Mouse (Mus musculus) adrenal gland, adult 8-10 months (tissue): ENCODE results near the gene Mst1r. TPM values are rescaled to one million over a fixed set of nuclear protein-coding genes. Genes with fewer than 3 reads are reported as not detected.

Source experiments
- DNase-seq: peaks from one replicate; pipeline ENCODE4 v3.0.0; 2022
- total RNA-seq, 4 experiments: library from RNA; stranded (reverse); gene quantifications; 2 replicates each; pipeline ENCODE4 v1.2.4; 2022

Gene Mst1r
- total RNA-seq, 4 experiments from 2014 or later = 10.3 to 28.6 (median 17.9) TPM

GRCm38 (mm10) chr9:107955613-107956289, 49.1 kb downstream of the Mst1r start:
- DNase-seq = no peak

- no peak for DNase-seq
These were observed 50.5 kb downstream of the Mst1r start for GRCm38 (mm10) chr9:107957141-107957540.

- DNase-seq = peak; percentile 66
These were observed 53.2 kb downstream of the Mst1r start for GRCm38 (mm10) chr9:107959896-107960295.

- DNase-seq = no peak
These were observed 54.3 kb downstream of the Mst1r start for GRCm38 (mm10) chr9:107960928-107961327.

DNA sequence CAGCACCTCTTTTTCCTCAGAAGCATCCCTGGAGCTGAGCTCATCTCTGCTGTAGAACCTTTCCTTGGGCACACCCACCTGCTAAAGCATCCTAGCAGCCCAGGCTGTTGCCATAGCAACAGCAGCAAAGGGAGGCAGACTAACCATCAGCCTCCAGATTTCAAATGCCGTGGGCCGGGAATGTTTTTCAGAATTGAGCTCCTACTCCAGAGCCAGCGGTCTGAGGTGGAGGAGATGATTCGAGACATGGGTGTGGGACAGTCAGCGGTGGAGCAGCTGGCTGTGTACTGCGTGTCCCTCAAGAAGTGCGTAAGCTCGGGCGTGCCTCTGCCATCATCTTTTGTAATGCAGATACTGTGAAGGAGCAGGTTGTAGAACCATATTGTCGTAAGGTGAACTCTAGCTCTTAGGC, 54.7 kb downstream of the Mst1r start:
- no peak for DNase-seq

- DNase-seq = no peak
These were observed 55.2 kb downstream of the Mst1r start for GRCm38 (mm10) chr9:107961881-107962280.

GRCm38 (mm10) chr9:107962916-107963315, 56.2 kb downstream of the Mst1r start:
- DNase-seq = no peak

DNA sequence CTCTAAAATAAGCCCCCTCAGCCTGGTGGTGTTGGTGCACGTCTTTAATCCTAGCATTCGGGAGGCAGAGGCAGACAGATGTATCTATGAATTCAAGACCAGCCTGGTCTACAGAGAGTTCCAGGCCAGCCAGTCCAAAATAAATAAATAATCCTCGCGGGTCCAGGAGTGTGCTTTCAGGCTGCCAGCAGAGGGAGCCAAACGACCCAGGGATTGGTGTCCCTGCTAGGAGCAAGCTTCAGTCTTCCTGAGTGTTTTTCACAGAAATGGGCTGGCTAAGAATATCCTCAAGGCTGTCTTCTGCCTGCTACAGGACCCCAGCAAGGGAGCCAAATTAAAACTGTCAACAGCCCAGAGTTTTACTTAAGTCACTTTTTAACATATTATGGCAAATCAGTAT, 57.0 kb downstream of the Mst1r start:
- DNase-seq = peak; percentile 48

GRCm38 (mm10) chr9:107964681-107965080, 58.0 kb downstream of the Mst1r start:
- no peak for DNase-seq

DNA sequence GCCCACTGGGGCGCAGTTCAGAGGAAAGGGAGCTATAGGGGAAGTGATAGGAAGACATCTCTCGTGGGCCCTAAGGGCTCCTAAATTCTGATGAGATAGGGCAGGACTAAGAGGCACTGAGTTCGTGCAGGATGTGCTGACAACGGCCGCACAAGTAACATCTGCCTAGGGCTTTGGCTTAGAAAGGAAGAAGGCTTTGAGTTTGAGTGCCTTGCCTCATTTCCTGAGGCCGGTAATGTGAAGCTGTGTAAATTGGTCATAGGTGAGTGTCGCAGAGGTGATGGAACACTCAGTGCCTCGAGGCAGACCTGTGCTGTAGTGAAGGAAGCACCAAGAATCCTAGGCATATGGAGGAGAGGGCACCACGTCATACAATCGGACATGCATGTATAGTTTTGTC, 60.0 kb downstream of the Mst1r start:
- DNase-seq = no peak

DNA sequence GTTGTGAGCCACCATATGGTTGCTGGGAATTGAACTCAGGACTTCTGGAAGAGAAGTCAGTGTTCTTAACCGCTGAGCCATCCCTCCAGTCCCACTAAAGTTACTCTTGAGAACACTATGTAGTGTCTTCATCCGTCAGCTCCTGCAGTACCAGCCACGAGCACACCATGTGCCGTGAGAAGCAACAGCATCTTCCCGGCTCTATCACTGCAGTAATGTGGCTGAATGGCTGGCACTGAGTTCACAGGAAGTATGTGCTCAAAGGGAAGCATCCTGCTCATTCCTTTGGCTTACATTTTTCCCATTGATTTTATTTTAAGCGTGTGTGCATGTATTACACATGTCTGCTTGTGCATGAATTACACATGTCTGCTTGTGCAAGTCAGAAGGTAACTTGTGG, 60.8 kb downstream of the Mst1r start:
- DNase-seq = no peak

DNA sequence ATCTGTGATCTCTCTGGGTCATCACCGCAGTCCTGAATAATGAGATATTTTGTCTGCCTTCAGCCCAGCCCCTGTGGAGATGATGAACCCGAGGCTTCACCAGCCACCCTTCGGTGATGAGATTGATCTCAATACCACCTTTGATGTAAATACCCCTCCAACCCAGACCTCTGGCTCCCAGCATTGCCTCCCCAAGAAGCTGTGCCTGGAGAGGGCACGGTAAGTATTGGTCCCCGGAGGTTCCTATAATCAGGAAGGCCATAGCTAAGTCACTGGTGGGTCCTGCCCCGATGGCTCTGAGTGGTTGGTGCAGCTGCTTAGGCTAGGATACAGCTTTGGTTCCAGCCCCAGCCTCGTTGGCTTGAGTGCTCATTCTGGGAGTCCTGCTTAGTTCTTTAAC, 61.9 kb downstream of the Mst1r start:
- DNase-seq = no peak

Other genes with a start within 250 kb of the Mst1r start
- gene Slc38a3, start 237.3 kb upstream of the Mst1r start, total RNA-seq = 1 to 10 TPM in 1 of 4 experiments, under 1 TPM in 3; 0.31 to 2.2 (median 0.74) TPM
- under 1 TPM in 1 of 4 experiments, not detected in 3; 0.74 TPM for gene Gnat1, start 227.2 kb upstream of the Mst1r start, total RNA-seq
- 10 to 100 TPM; 25.0 to 41.2 (median 29.8) TPM for gene Sema3f, start 196.4 kb upstream of the Mst1r start, total RNA-seq
- gene Rbm5, start 135.9 kb upstream of the Mst1r start, total RNA-seq = 100 to 1,000 TPM in 2 of 4 experiments, 10 to 100 TPM in 2; 91.2 to 204 (median 127) TPM
- gene Rbm6, start 33.6 kb upstream of the Mst1r start, total RNA-seq = 10 to 100 TPM; 51.7 to 91.6 (median 58.9) TPM
- 10 to 100 TPM; 19.5 to 22.1 (median 20.1) TPM for gene Mon1a, start 18.7 kb upstream of the Mst1r start, total RNA-seq
- gene Actl11, start 21.6 kb downstream of the Mst1r start, total RNA-seq = not detected
- 10 to 100 TPM in 2 of 4 experiments, 1 to 10 TPM in 2; 6.4 to 11.1 (median 9.7) TPM for gene Camkv, start 28.8 kb downstream of the Mst1r start, total RNA-seq
- 1 to 10 TPM; 2.2 to 7.0 (median 4.2) TPM for gene Traip, start 43.3 kb downstream of the Mst1r start, total RNA-seq
- 10 to 100 TPM; 17.4 to 48.9 (median 25.9) TPM for gene Uba7, start 68.6 kb downstream of the Mst1r start, total RNA-seq
- gene Gm20661, start 76.2 kb downstream of the Mst1r start, total RNA-seq = under 1 TPM in 3 of 4 experiments, not detected in 1; 0.32 to 0.43 (median 0.37) TPM
- 1 to 10 TPM; 4.7 to 6.0 (median 5.0) TPM for gene Inka1, start 79.0 kb downstream of the Mst1r start, total RNA-seq
- 1 to 10 TPM in 2 of 4 experiments, under 1 TPM in 2; 0.66 to 1.3 (median 1.0) TPM for gene Cdhr4, start 85.6 kb downstream of the Mst1r start, total RNA-seq
- gene Gm20662, start 89.5 kb downstream of the Mst1r start, total RNA-seq = 1 to 10 TPM in 3 of 4 experiments, not detected in 1; 3.8 to 7.4 (median 4.0) TPM
- gene Ip6k1, start 95.6 kb downstream of the Mst1r start, total RNA-seq = 100 to 1,000 TPM; 138 to 184 (median 167) TPM
- 10 to 100 TPM; 23.5 to 31.6 (median 28.2) TPM for gene Gmppb, start 142.4 kb downstream of the Mst1r start, total RNA-seq
- 1 to 10 TPM; 2.4 to 6.6 (median 4.1) TPM for gene Amigo3, start 146.3 kb downstream of the Mst1r start, total RNA-seq
- under 1 TPM in 1 of 4 experiments, not detected in 3; 0.10 TPM for gene Mst1, start 173.6 kb downstream of the Mst1r start, total RNA-seq
- gene Rnf123, start 176.5 kb downstream of the Mst1r start, total RNA-seq = 100 to 1,000 TPM in 1 of 4 experiments, 10 to 100 TPM in 3; 68.2 to 108 (median 86.5) TPM
- gene Apeh, start 187.7 kb downstream of the Mst1r start, total RNA-seq = 100 to 1,000 TPM; 104 to 125 (median 109) TPM